Mouse (Mus musculus) myocyte (in vitro differentiated cells): ENCODE data around the gene Cyp4f14.

ENCODE experiments used
- E2F4 ChIP-seq: IDR thresholded peaks from one replicate; pipeline ENCODE4 v1.6.1; 2011; ENCODE audit warnings: mild to moderate bottlenecking, control low read depth, moderate library complexity; ENCODE audit not compliant: insufficient read depth
- MAX ChIP-seq: IDR thresholded peaks from one replicate; pipeline ENCODE4 v1.6.1; 2011; ENCODE audit warnings: low read depth, mild to moderate bottlenecking, control low read depth
- MYOG ChIP-seq, 3 experiments: IDR thresholded peaks; one replicate each; pipeline ENCODE4 v1.6.1; 2011; ENCODE audit warnings: control low read depth in 2 of 3, low read depth in 2 of 3, mild to moderate bottlenecking in 2 of 3; ENCODE audit not compliant: insufficient read length in 2 of 3, control insufficient read depth in 1 of 3, insufficient read depth in 1 of 3
- POLR2A ChIP-seq: IDR thresholded peaks from one replicate; pipeline ENCODE4 v1.6.1; 2011; ENCODE audit warnings: low read depth, mild to moderate bottlenecking, control low read depth, moderate library complexity; ENCODE audit not compliant: insufficient read length
- POLR2AphosphoS2 ChIP-seq: IDR thresholded peaks from one replicate; pipeline ENCODE4 v1.6.1; 2011; ENCODE audit warnings: low read depth, control low read depth; ENCODE audit not compliant: insufficient read length
- USF1 ChIP-seq: IDR thresholded peaks from one replicate; pipeline ENCODE4 v1.6.1; 2011; ENCODE audit warnings: low read depth, mild to moderate bottlenecking, control low read depth, moderate library complexity

DNA sequence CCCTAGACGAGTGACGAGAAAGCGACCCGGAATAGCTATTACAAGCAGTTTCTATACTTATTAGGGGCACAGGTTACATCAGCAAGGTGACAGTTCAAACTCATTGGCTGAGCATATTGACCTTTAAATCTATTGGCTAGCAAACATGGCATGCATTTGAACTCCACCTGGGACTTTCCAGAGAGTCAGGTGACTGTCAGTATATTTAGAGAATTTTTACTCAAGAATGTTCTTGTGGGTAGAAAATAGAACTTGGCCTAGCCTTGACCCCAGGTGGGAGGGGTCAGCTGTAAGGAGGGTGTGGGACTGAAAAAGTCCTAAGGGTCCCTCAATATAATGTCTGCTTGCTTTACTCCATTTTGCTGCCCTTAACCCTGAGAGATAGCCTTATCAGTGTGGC is 21.7 kb downstream of the Cyp4f14 start:
- TF ChIP-seq POLR2A = no peak
- no peak for TF ChIP-seq E2F4
- no peak for TF ChIP-seq MYOG (IDR thresholded peaks at IDR 0.05; ENCODE audit: control insufficient read depth in 1 of 3, insufficient read depth in 1 of 3, insufficient read length in 2 of 3, low read depth in 2 of 3)
- TF ChIP-seq MAX = no peak
- TF ChIP-seq POLR2AphosphoS2 = no peak
- no peak for TF ChIP-seq USF1
